Mouse (Mus musculus) G1E-ER4 (cell line): ENCODE measurements around the gene Kcnk18. TPM values are rescaled to one million over a fixed set of nuclear protein-coding genes. Genes with fewer than 3 reads are reported as not detected.

Experiments used
- GATA1 ChIP-seq: IDR thresholded peaks from one replicate; pipeline ENCODE4 v1.8.0; 2012; ENCODE audit warnings: low read length, inconsistent platforms
- polyA plus RNA-seq: library from polyadenylated mRNA; stranded (reverse); fragments of >175 nt; gene quantifications from 2 replicates; pipeline ENCODE4 v1.2.3, GENCODE M21; 2012

Gene Kcnk18
- not detected in 2 replicates for polyA plus RNA-seq

DNA sequence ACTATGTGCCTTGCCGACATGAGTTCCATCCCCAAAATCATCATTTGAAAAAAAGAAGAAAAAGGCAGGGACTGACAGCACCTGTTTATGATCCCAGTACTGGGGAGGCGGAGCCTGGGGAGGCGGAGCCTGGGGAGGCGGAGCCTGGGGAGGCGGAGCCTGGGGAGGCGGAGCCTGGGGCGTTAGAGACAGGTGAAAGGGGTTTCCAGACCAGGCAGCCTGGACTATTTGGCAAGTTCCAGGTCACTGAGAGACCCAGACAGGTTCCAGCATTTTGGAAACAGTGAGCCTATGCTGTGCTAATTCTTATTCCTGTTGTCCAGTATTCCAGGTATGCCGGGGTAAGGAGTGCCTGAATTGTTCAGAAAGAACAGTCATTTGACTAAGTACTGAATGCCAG is at the start of gene Kcnk18:
Gene Kcnk18 (plus strand): TSS at position 224 of the 400 bp plus-strand sequence.
- no peak for TF ChIP-seq GATA1

DNA sequence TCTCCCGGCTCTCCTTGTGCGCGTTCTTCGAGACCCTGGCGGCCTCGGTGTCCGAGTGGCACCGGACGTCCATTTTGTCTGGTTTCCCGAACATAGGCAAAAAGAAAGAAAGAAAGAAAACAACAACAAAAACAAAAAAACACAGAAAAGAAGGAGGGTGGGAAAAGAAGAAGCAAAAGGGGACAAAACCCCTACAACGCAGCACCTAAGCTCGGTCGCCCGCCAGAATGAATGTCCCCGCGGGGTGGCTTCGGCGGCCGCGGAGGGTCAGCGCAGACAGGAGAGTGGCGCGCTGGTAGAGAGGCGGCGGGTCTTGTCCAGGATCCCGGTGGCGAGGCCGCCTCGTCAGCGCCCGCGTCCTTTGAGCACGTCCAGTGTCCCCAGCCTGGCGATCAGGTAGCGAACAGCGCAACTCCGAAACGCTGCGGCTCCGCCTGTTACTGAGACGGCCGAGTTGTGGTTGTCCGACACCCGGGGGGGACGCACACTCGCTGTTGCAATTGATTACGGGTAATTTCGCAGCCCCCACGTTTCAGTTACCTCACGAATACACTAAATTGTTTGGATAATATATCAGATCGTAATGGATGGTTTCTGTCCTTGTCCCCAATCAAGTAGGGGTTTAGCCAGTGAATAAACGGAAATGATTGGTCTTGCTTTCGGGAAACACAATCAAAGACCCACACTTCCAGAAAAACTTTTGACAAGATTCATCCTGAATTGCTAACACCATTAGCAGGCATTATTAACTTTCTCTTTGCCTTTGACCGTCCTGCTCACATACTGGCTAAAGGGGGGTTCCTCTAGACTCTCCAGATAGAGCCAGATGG is 48.9 kb upstream of the Kcnk18 start, which contains the start of gene Vax1:
Gene Vax1 (minus strand): TSS at position 121 of the 830 bp plus-strand sequence.
- no peak for TF ChIP-seq GATA1

DNA sequence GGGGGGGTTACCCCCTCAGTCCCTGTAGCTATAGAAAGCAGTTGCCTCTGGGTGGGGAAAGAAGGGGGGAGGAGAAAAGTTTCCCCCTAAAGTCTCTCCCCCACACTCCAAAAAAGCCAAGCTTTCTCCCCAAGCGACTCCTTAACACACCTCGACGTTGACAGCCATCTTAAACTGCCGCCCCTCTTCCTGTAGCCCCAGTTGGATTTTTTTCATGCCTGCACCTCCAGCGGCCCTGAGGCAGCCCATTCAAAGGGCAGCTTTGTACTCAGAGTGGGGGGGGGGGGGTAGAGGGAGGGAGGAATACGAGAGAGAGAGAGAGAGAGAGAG is 48.3 kb upstream of the Kcnk18 start:
- TF ChIP-seq GATA1 = no peak

DNA sequence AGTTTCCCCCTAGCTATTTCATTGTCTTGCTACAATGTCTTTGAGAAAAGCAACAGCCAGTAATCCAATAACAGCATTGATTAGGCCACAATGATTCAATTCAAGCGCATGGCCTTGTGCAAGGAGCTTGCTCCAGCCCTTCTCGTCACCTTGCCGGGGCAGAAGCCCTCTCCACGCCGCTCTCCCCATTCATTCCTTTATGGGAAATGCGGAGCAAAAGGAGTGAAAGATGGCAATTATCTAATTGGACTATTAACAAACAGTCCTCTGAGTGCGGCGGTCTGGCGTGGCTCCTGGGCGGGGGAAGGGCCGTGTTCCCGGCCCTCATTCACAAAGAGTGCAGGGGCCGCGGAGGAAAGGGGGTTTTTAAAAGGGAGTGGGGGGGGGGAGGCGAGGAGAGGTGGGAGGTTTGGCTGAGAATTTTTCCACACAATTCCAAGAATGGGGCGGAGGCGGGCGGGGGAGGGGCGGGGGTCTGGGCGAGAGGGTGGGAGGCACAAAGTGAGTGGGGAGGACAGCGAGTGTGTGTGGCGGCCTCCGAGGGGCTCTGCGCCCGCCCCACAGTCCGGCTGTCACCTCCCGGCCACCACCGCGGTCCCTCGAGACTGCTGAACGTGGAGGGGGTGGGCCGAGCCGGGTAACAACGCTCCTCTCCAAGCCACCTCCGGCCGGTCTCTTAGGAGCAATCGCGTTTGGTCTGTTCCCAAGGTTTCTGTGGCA is 47.7 kb upstream of the Kcnk18 start:
- no peak for TF ChIP-seq GATA1

DNA sequence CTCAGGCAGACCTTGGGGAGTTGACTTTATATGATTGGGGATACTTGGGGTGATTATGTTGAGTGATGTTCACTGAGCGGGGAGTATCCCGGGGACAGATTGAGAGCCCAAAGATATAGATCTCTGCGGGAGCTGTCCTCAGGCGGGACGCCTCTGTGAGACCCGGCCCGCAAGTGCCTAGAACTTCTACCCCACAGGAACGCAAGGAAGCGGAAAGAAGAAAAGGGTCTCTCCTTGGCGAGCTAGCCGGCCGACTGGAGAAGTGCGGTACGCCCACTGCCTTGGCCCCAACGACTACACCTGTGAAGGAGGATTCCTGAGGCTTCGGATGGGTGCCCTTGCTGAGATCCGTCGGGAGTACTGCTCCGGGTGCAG is 47.2 kb upstream of the Kcnk18 start:
- no peak for TF ChIP-seq GATA1

DNA sequence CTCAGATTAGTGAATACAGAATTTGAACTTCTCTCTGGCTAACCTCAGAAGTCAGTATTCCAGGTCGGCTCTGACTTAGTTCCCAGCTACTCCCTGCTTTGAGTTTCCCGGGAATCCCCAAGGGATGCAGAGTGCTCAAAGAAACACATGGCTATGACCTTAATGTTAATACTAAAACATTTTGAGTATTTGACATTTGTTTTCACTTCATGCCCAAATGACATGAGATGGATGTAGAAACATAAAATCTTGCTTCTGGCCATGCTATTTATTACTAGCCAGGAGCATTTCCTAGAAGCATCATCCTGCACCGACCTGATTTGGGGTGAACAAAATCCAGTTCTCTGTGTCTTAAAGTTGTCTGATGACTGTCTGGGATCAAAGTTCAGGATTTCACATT is 46.2 kb upstream of the Kcnk18 start:
- no peak for TF ChIP-seq GATA1

DNA sequence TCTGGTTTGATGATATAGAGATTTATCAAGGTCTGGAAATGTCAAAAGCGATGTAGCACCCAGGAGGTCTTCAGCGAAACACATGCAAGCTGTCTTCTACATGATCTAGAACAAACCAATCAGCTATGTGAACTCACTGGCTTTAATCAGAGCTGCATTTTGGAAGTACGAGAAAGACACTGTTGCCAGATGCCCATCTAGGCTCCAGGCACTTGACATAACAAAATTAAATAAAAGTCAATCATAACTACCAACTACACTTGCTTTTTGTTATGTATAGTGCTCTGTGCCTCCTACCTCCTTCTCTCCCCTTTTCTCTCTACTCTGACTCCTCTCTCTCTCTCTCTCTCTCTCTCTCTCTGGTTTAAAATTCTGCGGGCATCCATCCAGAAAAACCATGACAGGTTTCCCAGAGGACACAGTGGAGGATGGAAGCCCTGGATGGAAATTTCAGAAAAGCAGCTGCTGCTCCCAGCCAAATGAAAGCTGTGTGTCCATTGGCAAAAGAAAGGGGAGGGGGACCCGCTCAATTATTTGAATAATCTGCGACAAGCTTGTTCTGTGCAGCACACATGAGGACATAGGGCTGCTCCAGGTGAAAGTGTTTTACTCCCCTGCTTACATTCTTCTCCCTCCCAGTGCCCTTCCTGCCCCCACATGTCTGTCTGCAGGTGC is 45.5 kb upstream of the Kcnk18 start:
- no peak for TF ChIP-seq GATA1

DNA sequence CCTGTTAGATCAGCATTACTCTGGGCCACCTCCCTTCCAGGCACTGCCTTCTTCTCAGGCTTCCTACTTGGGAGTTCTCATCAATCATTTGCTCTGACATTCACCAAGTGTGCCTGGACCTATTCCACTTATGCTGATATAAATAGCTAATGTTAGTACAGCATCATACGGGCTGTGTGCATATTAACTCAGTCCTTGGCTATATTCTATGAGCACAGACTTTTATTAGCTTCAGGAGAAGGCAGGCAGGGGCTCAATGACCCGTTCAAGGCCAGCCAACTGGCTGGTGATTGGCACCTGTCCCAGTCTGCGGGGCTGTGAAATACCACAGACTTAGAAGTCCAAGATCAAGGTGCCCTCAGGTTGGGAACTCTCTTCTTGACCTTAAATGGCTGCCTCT is 35.0 kb upstream of the Kcnk18 start:
- TF ChIP-seq GATA1 = no peak

DNA sequence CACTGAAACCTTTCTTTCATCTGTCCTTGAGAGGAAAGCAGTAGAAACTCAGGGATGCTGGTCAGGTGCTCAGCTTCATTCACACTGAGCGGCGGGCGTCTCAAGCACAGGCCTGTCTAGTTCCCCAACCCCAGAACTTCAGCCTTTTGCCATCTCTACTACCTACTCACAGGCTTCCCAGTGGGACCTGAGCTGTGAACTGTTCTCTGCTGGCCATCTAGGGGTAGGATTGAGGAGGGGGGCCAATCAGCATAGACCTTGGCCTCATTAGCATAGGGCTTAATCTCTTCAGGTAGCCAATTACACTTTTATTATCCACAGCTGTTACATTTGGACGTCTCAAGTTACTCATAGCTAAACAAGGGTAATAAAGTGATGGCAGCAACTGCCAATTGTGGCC is 30.0 kb upstream of the Kcnk18 start:
- TF ChIP-seq GATA1 = no peak

DNA sequence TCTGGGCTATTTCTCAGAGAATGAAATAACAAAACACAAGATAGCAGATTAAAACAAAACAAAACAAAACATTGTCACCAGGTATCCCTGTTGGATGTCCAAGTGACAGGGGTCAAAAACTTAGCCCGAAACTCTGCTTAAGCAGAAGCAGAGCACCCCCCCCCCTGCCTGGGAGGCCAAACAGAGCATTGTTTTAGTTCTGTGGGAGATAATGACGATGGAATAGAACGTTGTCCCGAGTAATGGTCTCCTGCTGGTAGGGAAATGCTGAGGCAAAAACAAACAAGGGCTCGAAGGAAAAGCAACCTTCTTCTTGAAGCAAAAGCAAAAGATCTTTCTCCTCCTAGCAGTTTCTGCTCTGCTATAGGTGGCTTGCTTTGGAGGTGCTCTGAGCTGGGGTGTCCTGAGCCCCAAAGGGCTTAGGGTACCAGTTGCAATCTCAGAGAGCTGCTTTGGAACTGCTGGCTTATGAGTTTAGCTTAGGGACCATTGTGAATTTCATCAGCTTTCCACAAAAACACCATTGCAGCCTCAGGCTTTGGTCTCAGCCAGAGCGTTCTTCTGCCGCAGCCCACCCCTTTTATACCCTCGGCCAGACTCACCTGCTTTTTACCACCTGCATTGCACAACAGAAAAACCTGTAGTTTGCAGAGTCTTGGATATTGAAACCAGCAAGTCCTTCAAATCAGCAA is 28.4 kb upstream of the Kcnk18 start:
- TF ChIP-seq GATA1 = no peak

DNA sequence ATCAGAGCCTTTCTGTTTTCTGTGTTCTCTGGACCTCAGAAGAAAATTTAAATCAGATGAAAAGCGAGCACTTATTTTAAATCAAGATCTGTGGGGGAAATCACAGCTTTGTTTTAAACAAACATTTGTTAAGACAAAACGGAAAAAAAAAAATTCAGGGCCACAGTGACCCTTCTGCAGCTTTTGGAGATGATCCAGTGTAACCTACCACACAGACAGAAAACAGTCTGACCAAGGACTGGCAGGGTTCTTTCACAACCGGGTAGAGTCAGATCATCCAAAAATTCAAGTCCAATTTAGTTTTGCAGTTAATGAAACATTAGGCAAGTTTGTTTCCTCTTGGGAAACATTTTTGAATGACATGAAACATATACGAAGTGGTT is 27.9 kb upstream of the Kcnk18 start:
- TF ChIP-seq GATA1 = no peak

DNA sequence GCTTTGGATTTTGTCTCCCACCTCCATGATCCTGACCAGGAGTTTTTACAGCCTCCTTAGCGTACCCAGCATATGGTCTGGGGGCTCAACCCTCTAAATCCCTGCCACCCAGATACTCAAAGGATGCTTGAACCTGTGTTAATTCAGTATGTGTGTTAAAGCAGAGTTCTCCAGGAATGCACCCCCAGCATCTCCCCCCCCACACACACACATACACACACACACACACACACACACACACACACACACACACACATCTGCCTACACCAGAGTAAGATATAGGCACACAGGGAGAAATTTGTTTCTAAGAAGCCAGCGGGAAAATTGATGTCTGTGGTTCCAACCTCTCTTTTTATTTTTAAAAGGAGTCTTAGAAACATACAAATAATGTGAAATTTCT is 26.5 kb upstream of the Kcnk18 start:
- TF ChIP-seq GATA1 = no peak

DNA sequence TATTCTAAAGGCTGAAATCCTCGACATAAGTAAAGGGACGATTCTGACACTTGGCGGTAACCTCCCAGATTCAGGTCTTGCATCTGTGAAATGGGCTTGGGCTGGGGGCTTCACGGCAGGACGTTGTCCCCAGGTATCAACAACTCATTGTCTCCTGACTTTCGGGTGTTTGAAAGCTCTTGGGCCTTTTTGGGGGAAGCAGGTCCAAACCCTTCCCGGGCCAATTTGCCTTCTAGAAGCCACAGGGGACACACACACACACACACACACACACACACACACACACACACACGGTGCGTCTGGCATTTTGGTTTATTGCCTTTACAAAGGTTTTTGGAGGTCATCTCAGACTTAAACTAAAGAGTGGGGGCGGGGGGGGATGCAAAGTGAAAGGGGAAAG is 25.6 kb upstream of the Kcnk18 start:
- no peak for TF ChIP-seq GATA1

DNA sequence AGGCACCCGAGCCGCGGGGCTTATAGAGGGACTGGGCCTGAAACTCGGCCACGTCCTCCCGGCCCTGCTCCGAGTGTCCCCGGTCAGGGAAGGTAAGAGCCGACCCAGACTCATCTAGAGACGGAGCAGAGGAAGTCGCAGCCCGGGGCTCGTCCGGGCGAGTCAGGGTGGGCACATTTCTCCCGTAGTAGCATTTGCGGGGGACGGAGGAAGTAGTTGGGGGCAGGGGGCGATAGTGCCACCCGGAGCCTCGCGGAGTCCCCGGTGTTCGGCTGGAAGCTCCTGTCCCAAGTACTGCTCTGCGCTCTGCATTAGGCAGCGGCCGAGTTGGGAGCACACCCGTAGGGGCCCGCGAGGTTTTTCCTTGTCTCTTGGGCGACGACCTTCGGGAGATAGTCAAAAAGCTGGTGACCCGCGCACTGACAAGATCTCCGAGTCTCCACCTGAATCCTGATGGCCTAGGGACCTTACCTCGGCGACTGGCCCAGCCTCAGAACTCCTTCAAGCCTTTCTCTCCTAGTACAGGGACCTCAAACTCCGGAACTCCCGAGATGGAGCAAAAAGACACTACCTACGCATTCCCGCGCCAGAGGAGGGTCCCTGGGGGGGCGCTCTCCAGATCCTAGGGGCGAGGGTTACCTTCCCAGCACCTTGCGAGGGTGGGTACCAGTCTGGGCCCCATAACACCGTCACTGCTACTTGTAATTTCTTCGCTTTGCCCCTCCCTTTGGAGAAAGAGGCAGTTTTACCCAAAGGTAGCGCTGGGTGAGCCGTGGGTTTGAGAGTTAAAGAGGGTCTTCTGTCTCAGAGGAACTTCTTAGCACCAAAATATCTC is 24.8 kb upstream of the Kcnk18 start:
- TF ChIP-seq GATA1 = no peak

DNA sequence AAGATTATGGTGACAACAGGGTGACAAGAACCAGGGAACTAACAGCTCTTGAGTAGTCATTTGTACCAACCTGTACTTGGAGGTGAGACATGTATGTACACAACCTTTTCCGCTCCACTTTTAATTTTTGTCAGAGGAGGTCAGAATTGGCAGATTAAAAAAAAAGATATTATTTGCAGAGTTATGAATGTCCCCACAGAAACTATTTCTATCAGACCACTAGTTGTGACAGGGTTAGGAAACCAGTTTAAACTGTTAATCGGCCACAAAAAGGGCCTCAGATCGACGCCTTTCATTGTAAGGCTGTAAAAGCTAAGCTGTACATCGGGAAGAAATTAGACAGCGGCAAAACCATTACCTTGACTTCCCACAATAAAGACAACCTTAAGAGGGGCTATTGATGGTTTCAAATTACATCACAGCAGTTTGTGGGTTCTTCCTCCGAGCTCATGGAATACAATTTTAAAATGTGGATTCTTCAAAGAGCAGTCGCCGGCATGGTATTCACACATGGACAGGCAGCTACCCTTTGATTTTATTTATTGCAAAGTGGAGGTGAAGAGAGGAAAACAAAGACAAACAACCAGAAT is 23.7 kb upstream of the Kcnk18 start:
- no peak for TF ChIP-seq GATA1
